Mouse (Mus musculus) hindbrain, embryonic 15.5 days (tissue): ENCODE measurements at regions not wholly inside any gene's neighbourhood (a gene's known extent, or its start where the extent isn't known, plus 50 kb on each side); places are given as distances from the start of the nearest gene placed in this dataset.
A peak's percentile ranks its signal among the peaks of the same experiment; 100 is the strongest.

Source experiments
- ATAC-seq: fragments of 200-750 bp; cut with Nextera tagmentation; 2 replicates; pipeline ENCODE4 v1.8.0; 2017; ENCODE audit warnings: low read depth, moderate number of reproducible peaks, moderate TSS enrichment; ENCODE audit not compliant: low FRiP score
- H3K27ac ChIP-seq: fragments of 300-500 bp; sonication (generic); replicated peaks from 2 replicates; pipeline ENCODE4 v1.5.1; 2015; ENCODE audit warnings: mild to moderate bottlenecking, inconsistent platforms
- H3K27me3 ChIP-seq: fragments of 300-500 bp; sonication (generic); 2 replicates; pipeline ENCODE4 v1.6.1; 2015; ENCODE audit warnings: control low read depth, inconsistent platforms
- H3K36me3 ChIP-seq: fragments of 300-500 bp; sonication (generic); 2 replicates; pipeline ENCODE4 v1.6.1; 2015; ENCODE audit warnings: control low read depth, inconsistent platforms
- H3K4me1 ChIP-seq: fragments of 300-500 bp; sonication (generic); replicated peaks from 2 replicates; pipeline ENCODE4 v1.6.1; 2015; ENCODE audit warnings: control low read depth, inconsistent platforms
- H3K4me2 ChIP-seq: fragments of 300-500 bp; sonication (generic); 2 replicates; pipeline ENCODE4 v1.6.1; 2015; ENCODE audit warnings: moderate library complexity, mild to moderate bottlenecking, inconsistent platforms
- H3K4me3 ChIP-seq: fragments of 300-500 bp; sonication (generic); 2 replicates; pipeline ENCODE4 v1.5.1; 2015; ENCODE audit warnings: mild to moderate bottlenecking, inconsistent platforms
- H3K9ac ChIP-seq: fragments of 300-500 bp; sonication (generic); 2 replicates; pipeline ENCODE4 v1.6.1; 2015; ENCODE audit warnings: inconsistent platforms
- H3K9me3 ChIP-seq: fragments of 300-500 bp; sonication (generic); 2 replicates; pipeline ENCODE4 v1.6.1; 2016; ENCODE audit warnings: control low read depth, inconsistent platforms
- WGBS: fragments of 180-500 bp; shearing (Covaris S2); methylation state at CpG from one replicate; pipeline ENCODE4 v1.1.7; 2015; 5-methylcytosine and 5-hydroxymethylcytosine counted together

- H3K9me3 ChIP-seq, result no peaks in the 10 kb centered on the region
- H3K4me2 ChIP-seq, result no peak overlapping the region
- H3K9ac ChIP-seq, result no peak overlapping the region
- H3K4me3 ChIP-seq, result no peak overlapping the region
- 0 out of 2 replicates have a peak, but pooled peaks cover 5% of the 10 kb centered on the region for H3K4me1 ChIP-seq
- no peaks in the 10 kb centered on the region for H3K27me3 ChIP-seq
- H3K36me3 ChIP-seq, result no peaks in the 10 kb centered on the region
- ATAC-seq, result no peak
- WGBS, result 61% methylated on average over 6 of the region's 6 CpGs
- no peak overlapping the region for H3K27ac ChIP-seq
These were observed 367.2 kb downstream of the Pdcd6ip start for GRCm38 (mm10) chr9:113340838-113341237.

GRCm38 (mm10) chr9:113340036-113340435, 368.0 kb downstream of the Pdcd6ip start:
- H3K27me3 ChIP-seq, result no peaks in the 10 kb centered on the region
- H3K9me3 ChIP-seq, result no peaks in the 10 kb centered on the region
- H3K36me3 ChIP-seq, result no peaks in the 10 kb centered on the region
- H3K4me2 ChIP-seq, result no peak overlapping the region
- ATAC-seq, result no peak
- H3K27ac ChIP-seq, result no peak overlapping the region
- no peak overlapping the region for H3K9ac ChIP-seq
- H3K4me1 ChIP-seq, result 0 out of 2 replicates have a peak, but pooled peaks cover 5% of the 10 kb centered on the region
- no peak overlapping the region for H3K4me3 ChIP-seq
- 88% methylated on average over 3 of the region's 3 CpGs for WGBS

- Histone ChIP-seq H3K27ac (no peak overlapping the region), H3K4me3 (no peak overlapping the region), H3K9me3 (no peaks in the 10 kb centered on the region), H3K36me3 (no peaks in the 10 kb centered on the region), H3K4me1 (no peaks in the 10 kb centered on the region), H3K9ac (no peak overlapping the region), H3K27me3 (no peaks in the 10 kb centered on the region), H3K4me2 (no peak overlapping the region)
- 50% methylated on average over 3 of the region's 3 CpGs for WGBS
- no peak for ATAC-seq
These were observed 383.6 kb downstream of the Pdcd6ip start for GRCm38 (mm10) chr9:113324489-113324888.

- Histone ChIP-seq H3K4me3 (no peak overlapping the region), H3K36me3 (no peaks in the 10 kb centered on the region), H3K4me1 (no peaks in the 10 kb centered on the region; the same call in 1 of the 2 replicates), H3K9ac (no peak overlapping the region), H3K27me3 (no peaks in the 10 kb centered on the region), H3K9me3 (no peaks in the 10 kb centered on the region), H3K4me2 (no peak overlapping the region), H3K27ac (no peak overlapping the region)
- ATAC-seq, result no peak; the same call in 1 of the 2 replicates
- WGBS, result 81% methylated on average over 7 of the region's 7 CpGs
These were observed 398.1 kb downstream of the Pdcd6ip start for GRCm38 (mm10) chr9:113309707-113310574.

GRCm38 (mm10) chr9:113305761-113306160, 402.3 kb downstream of the Pdcd6ip start:
- H3K36me3 ChIP-seq, result no peaks in the 10 kb centered on the region
- peak; percentile 74 for ATAC-seq
- H3K27me3 ChIP-seq, result no peaks in the 10 kb centered on the region; the same call in 1 of the 2 replicates
- peak overlapping the region; percentile 49 for H3K27ac ChIP-seq
- no peak overlapping the region for H3K9ac ChIP-seq
- peaks cover 11% of the 10 kb centered on the region for H3K4me1 ChIP-seq
- H3K4me3 ChIP-seq, result no peak overlapping the region
- no peaks in the 10 kb centered on the region for H3K9me3 ChIP-seq
- 36% methylated on average over 4 of the region's 4 CpGs for WGBS
- H3K4me2 ChIP-seq, result no peak overlapping the region

- 48% methylated on average over 1 of the region's 1 CpGs for WGBS
- Histone ChIP-seq H3K4me3 (no peak overlapping the region), H3K27ac (no peak overlapping the region), H3K4me2 (no peak overlapping the region), H3K27me3 (no peaks in the 10 kb centered on the region; the same call in 1 of the 2 replicates), H3K9ac (no peak overlapping the region), H3K4me1 (peaks cover 24% of the 10 kb centered on the region), H3K36me3 (no peaks in the 10 kb centered on the region), H3K9me3 (no peaks in the 10 kb centered on the region)
- ATAC-seq, result no peak
These were observed 405.6 kb downstream of the Pdcd6ip start for GRCm38 (mm10) chr9:113302429-113302828.

- ATAC-seq, result no peak
- Histone ChIP-seq H3K9ac (no peak overlapping the region), H3K4me2 (no peak overlapping the region), H3K36me3 (no peaks in the 10 kb centered on the region), H3K4me1 (peaks cover 24% of the 10 kb centered on the region), H3K27ac (0 out of 2 replicates have a peak overlapping the region, but pooled peaks have one; percentile 8), H3K27me3 (no peaks in the 10 kb centered on the region; the same call in 1 of the 2 replicates), H3K9me3 (no peaks in the 10 kb centered on the region), H3K4me3 (no peak overlapping the region)
- WGBS, result 21% methylated on average over 2 of the region's 2 CpGs
These were observed 407.2 kb downstream of the Pdcd6ip start for GRCm38 (mm10) chr9:113300846-113301245.

- H3K27me3 ChIP-seq, result no peaks in the 10 kb centered on the region; the same call in 1 of the 2 replicates
- no peak overlapping the region for H3K4me2 ChIP-seq
- WGBS, result 21% methylated on average over 3 of the region's 3 CpGs
- no peak overlapping the region for H3K4me3 ChIP-seq
- peaks cover 24% of the 10 kb centered on the region for H3K4me1 ChIP-seq
- no peaks in the 10 kb centered on the region for H3K9me3 ChIP-seq
- H3K36me3 ChIP-seq, result no peaks in the 10 kb centered on the region
- H3K27ac ChIP-seq, result no peak overlapping the region
- H3K9ac ChIP-seq, result no peak overlapping the region
- no peak for ATAC-seq
These were observed 408.2 kb downstream of the Pdcd6ip start for GRCm38 (mm10) chr9:113299900-113300299.

GRCm38 (mm10) chr9:113295850-113296467, 412.1 kb downstream of the Pdcd6ip start:
- no peaks in the 10 kb centered on the region for H3K36me3 ChIP-seq

GRCm38 (mm10) chr9:113287397-113287796, 420.7 kb downstream of the Pdcd6ip start:
- Histone ChIP-seq H3K27me3 (no peaks in the 10 kb centered on the region), H3K36me3 (no peaks in the 10 kb centered on the region), H3K9ac (no peak overlapping the region), H3K4me3 (no peak overlapping the region), H3K27ac (no peak overlapping the region), H3K4me2 (no peak overlapping the region), H3K4me1 (no peaks in the 10 kb centered on the region), H3K9me3 (no peaks in the 10 kb centered on the region)
- 58% methylated on average over 4 of the region's 4 CpGs for WGBS
- no peak for ATAC-seq

More at GRCm38 (mm10) chr9:113295850-113296467, 412.1 kb downstream of the Pdcd6ip start:
- Histone ChIP-seq H3K4me2 (no peak overlapping the region), H3K27me3 (no peaks in the 10 kb centered on the region), H3K9ac (no peak overlapping the region), H3K4me1 (peaks cover 15% of the 10 kb centered on the region), H3K27ac (no peak overlapping the region), H3K4me3 (no peak overlapping the region), H3K9me3 (no peaks in the 10 kb centered on the region)
- ATAC-seq, result no peak
- 70% methylated on average over 5 of the region's 5 CpGs for WGBS

- Histone ChIP-seq H3K27ac (no peak overlapping the region), H3K36me3 (no peaks in the 10 kb centered on the region), H3K27me3 (no peaks in the 10 kb centered on the region), H3K9ac (no peak overlapping the region), H3K4me3 (no peak overlapping the region), H3K9me3 (no peaks in the 10 kb centered on the region), H3K4me2 (no peak overlapping the region), H3K4me1 (no peaks in the 10 kb centered on the region)
- no peak for ATAC-seq
- WGBS, result 77% methylated on average over 1 of the region's 1 CpGs
These were observed 424.8 kb downstream of the Pdcd6ip start for GRCm38 (mm10) chr9:113283244-113283643.

GRCm38 (mm10) chr9:113270595-113270994, 437.5 kb downstream of the Pdcd6ip start:
- Histone ChIP-seq H3K27me3 (no peaks in the 10 kb centered on the region), H3K4me1 (peaks cover 6% of the 10 kb centered on the region), H3K4me2 (no peak overlapping the region), H3K9ac (no peak overlapping the region), H3K9me3 (no peaks in the 10 kb centered on the region), H3K4me3 (no peak overlapping the region), H3K27ac (no peak overlapping the region), H3K36me3 (no peaks in the 10 kb centered on the region)
- ATAC-seq, result peak; percentile 54; the same call in 1 of the 2 replicates
- WGBS, result 53% methylated on average over 4 of the region's 4 CpGs
